Mouse (Mus musculus): ENCODE results near the gene Mcm2. TPM values are rescaled to one million over a fixed set of nuclear protein-coding genes. Genes with fewer than 3 reads are reported as not detected.

The Mcm2 gene
- polyA plus RNA-seq, 1 experiment from 2014 or later: 142 TPM

GRCm38 (mm10) chr6:88841781-88842689, 56.5 kb downstream of the Mcm2 start, which contains the start of gene Abtb1:
Gene Abtb1, minus strand, starts transcription at chr6:88841984.
- WGBS: under 1% methylated on average over 72 of the region's 72 CpGs
- peak; percentile 96 for ATAC-seq (ENCODE audit: borderline replicate concordance, extremely low read depth, low FRiP score, low TSS enrichment)
- no peaks in the 10 kb centered on the region for H3K27me3 ChIP-seq

GRCm38 (mm10) chr6:88841514-88841780, 57.1 kb downstream of the Mcm2 start:
- under 1% methylated on average over 22 of the region's 22 CpGs for WGBS
- Histone ChIP-seq H3K9me3 (no peaks in the 10 kb centered on the region), H3K4me1 (peaks cover 31% of the 10 kb centered on the region), H3K4me2 (peak overlapping the region; percentile 89), H3K36me3 (peaks cover 17% of the 10 kb centered on the region), H3K27me3 (no peaks in the 10 kb centered on the region), H3K4me3 (peak overlapping the region; percentile 80), H3K9ac (peak overlapping the region; percentile 85), H3K27ac (peak overlapping the region; percentile 87)
- ATAC-seq (ENCODE audit: borderline replicate concordance, extremely low read depth, low FRiP score, low TSS enrichment): no peak

More at GRCm38 (mm10) chr6:88841781-88842689, 56.5 kb downstream of the Mcm2 start, which contains the start of gene Abtb1:
- H3K4me2 ChIP-seq: peak within 1 kb of the TSS; percentile 89
- no peaks in the 10 kb centered on the region for H3K9me3 ChIP-seq
- peaks cover 25% of the 10 kb centered on the region for H3K4me1 ChIP-seq
- H3K36me3 ChIP-seq: peaks cover 17% of the 10 kb centered on the region
- H3K4me3 ChIP-seq: peak within 1 kb of the TSS; percentile 80
- H3K27ac ChIP-seq: peak within 1 kb of the TSS; percentile 87
- peak within 1 kb of the TSS; percentile 85 for H3K9ac ChIP-seq

- Histone ChIP-seq H3K27ac (peak overlapping the region; percentile 87), H3K36me3 (peaks cover 17% of the 10 kb centered on the region), H3K4me3 (peak overlapping the region; percentile 80), H3K9me3 (no peaks in the 10 kb centered on the region), H3K27me3 (no peaks in the 10 kb centered on the region), H3K4me1 (peaks cover 36% of the 10 kb centered on the region), H3K4me2 (peak overlapping the region; percentile 89), H3K9ac (peak overlapping the region; percentile 85)
- WGBS: 53% methylated on average over 9 of the region's 9 CpGs
- ATAC-seq (ENCODE audit: borderline replicate concordance, extremely low read depth, low FRiP score, low TSS enrichment): no peak
Measured at GRCm38 (mm10) chr6:88840791-88841513, 57.6 kb downstream of the Mcm2 start.

- Histone ChIP-seq H3K4me2 (peak overlapping the region; percentile 89; the same call in 1 of the 2 replicates), H3K9me3 (no peaks in the 10 kb centered on the region), H3K4me3 (no peak overlapping the region), H3K36me3 (peaks cover 17% of the 10 kb centered on the region), H3K9ac (no peak overlapping the region), H3K4me1 (peaks cover 41% of the 10 kb centered on the region), H3K27ac (no peak overlapping the region), H3K27me3 (no peaks in the 10 kb centered on the region)
- ATAC-seq (ENCODE audit: borderline replicate concordance, extremely low read depth, low FRiP score, low TSS enrichment): no peak
- 73% methylated on average over 3 of the region's 3 CpGs for WGBS
Measured at GRCm38 (mm10) chr6:88840211-88840610, 58.4 kb downstream of the Mcm2 start.

- H3K27me3 ChIP-seq: no peaks in the 10 kb centered on the region
- 82% methylated on average over 26 of the region's 26 CpGs for WGBS
- no peak overlapping the region for H3K27ac ChIP-seq
- no peak overlapping the region for H3K4me3 ChIP-seq
- no peak for ATAC-seq (ENCODE audit: borderline replicate concordance, extremely low read depth, low FRiP score, low TSS enrichment)
- no peak overlapping the region for H3K9ac ChIP-seq
- H3K36me3 ChIP-seq: peaks cover 17% of the 10 kb centered on the region
- no peaks in the 10 kb centered on the region for H3K9me3 ChIP-seq
- peaks cover 41% of the 10 kb centered on the region for H3K4me1 ChIP-seq
- H3K4me2 ChIP-seq: no peak overlapping the region
Measured at GRCm38 (mm10) chr6:88839135-88839970, 59.2 kb downstream of the Mcm2 start.

- Histone ChIP-seq H3K27ac (no peak overlapping the region), H3K4me3 (no peak overlapping the region), H3K36me3 (peaks cover 17% of the 10 kb centered on the region), H3K9ac (no peak overlapping the region), H3K9me3 (no peaks in the 10 kb centered on the region), H3K4me1 (peaks cover 41% of the 10 kb centered on the region), H3K27me3 (no peaks in the 10 kb centered on the region), H3K4me2 (no peak overlapping the region)
- 91% methylated on average over 10 of the region's 10 CpGs for WGBS
- no peak for ATAC-seq (ENCODE audit: borderline replicate concordance, extremely low read depth, low FRiP score, low TSS enrichment)
Measured at GRCm38 (mm10) chr6:88838613-88839012, 60.0 kb downstream of the Mcm2 start.

- Histone ChIP-seq H3K9me3 (no peaks in the 10 kb centered on the region), H3K27me3 (no peaks in the 10 kb centered on the region), H3K9ac (no peak overlapping the region), H3K36me3 (peaks cover 17% of the 10 kb centered on the region), H3K4me2 (no peak overlapping the region), H3K4me1 (peaks cover 35% of the 10 kb centered on the region), H3K27ac (0 out of 2 replicates have a peak overlapping the region, but pooled peaks have one; percentile 81), H3K4me3 (no peak overlapping the region)
- WGBS: 91% methylated on average over 12 of the region's 12 CpGs
- ATAC-seq (ENCODE audit: borderline replicate concordance, extremely low read depth, low FRiP score, low TSS enrichment): no peak
Measured at GRCm38 (mm10) chr6:88837999-88838398, 60.6 kb downstream of the Mcm2 start.

GRCm38 (mm10) chr6:88836178-88836819, 62.3 kb downstream of the Mcm2 start:
- peaks cover 17% of the 10 kb centered on the region for H3K36me3 ChIP-seq
- H3K27ac ChIP-seq: peak overlapping the region; percentile 81
- H3K4me2 ChIP-seq: no peak overlapping the region
- H3K27me3 ChIP-seq: no peaks in the 10 kb centered on the region
- H3K4me3 ChIP-seq: no peak overlapping the region
- H3K9ac ChIP-seq: no peak overlapping the region
- peaks cover 36% of the 10 kb centered on the region for H3K4me1 ChIP-seq
- peak; percentile 72 for ATAC-seq (ENCODE audit: borderline replicate concordance, extremely low read depth, low FRiP score, low TSS enrichment)
- 54% methylated on average over 28 of the region's 28 CpGs for WGBS
- H3K9me3 ChIP-seq: no peaks in the 10 kb centered on the region

GRCm38 (mm10) chr6:88835047-88835446, 63.5 kb downstream of the Mcm2 start:
- no peaks in the 10 kb centered on the region for H3K27me3 ChIP-seq
- H3K9ac ChIP-seq: no peak overlapping the region
- H3K27ac ChIP-seq: no peak overlapping the region
- H3K4me1 ChIP-seq: peaks cover 24% of the 10 kb centered on the region
- WGBS: 64% methylated on average over 5 of the region's 5 CpGs
- ATAC-seq (ENCODE audit: borderline replicate concordance, extremely low read depth, low FRiP score, low TSS enrichment): no peak
- H3K4me3 ChIP-seq: no peak overlapping the region
- H3K4me2 ChIP-seq: no peak overlapping the region
- H3K36me3 ChIP-seq: peaks cover 17% of the 10 kb centered on the region
- no peaks in the 10 kb centered on the region for H3K9me3 ChIP-seq
